Mouse (Mus musculus): ENCODE data around the gene Obsl1. TPM values are rescaled to one million over a fixed set of nuclear protein-coding genes. Genes with fewer than 3 reads are reported as not detected.

Gene Obsl1
- total and polyA plus RNA-seq, 2 experiments, result 0.65 to 1.3 TPM

GRCm38 (mm10) chr1:75505159-75505955 is 895 bp downstream of the Obsl1 start:
- DNase-seq (ENCODE audit: extremely low read depth, low read depth, low spot score), result no peak
- H3K4me1 ChIP-seq (ENCODE audit: control insufficient read depth, insufficient read depth, low read length), result no peaks in the 10 kb centered on the region
- H3K27ac ChIP-seq (replicated peaks; ENCODE audit: insufficient read depth, low read depth, low read length), result no peak overlapping the region
- H3K36me3 ChIP-seq (ENCODE audit: control insufficient read depth, insufficient read depth, low read length), result no peaks in the 10 kb centered on the region
- H3K27me3 ChIP-seq (ENCODE audit: control insufficient read depth, insufficient read depth, low read length), result peaks cover 30% of the 10 kb centered on the region
- 3% methylated on average over 84 of the region's 84 CpGs for WGBS
- H3K4me3 ChIP-seq (ENCODE audit: insufficient read depth, low read depth, low read length), result peak overlapping the region; percentile 74
- H3K79me2 ChIP-seq (ENCODE audit: control insufficient read depth, insufficient read depth, low read length), result no peaks in the 10 kb centered on the region
- TF ChIP-seq CTCF (IDR thresholded peaks at IDR 0.05; ENCODE audit: low read depth, low read length) (no peak), POLR2A (IDR thresholded peaks at IDR 0.05; ENCODE audit: extremely low read depth, insufficient read depth, low read length) (no peak)
- peak overlapping the region; percentile 78 for H3K9ac ChIP-seq (ENCODE audit: low read depth, low read length)

GRCm38 (mm10) chr1:75504256-75505045 is 1.8 kb downstream of the Obsl1 start:
- H3K4me1 ChIP-seq (ENCODE audit: control insufficient read depth, insufficient read depth, low read length), result no peaks in the 10 kb centered on the region
- no peak for DNase-seq (ENCODE audit: extremely low read depth, low read depth, low spot score)
- no peaks in the 10 kb centered on the region for H3K36me3 ChIP-seq (ENCODE audit: control insufficient read depth, insufficient read depth, low read length)
- H3K4me3 ChIP-seq (ENCODE audit: insufficient read depth, low read depth, low read length), result no peak overlapping the region
- no peaks in the 10 kb centered on the region for H3K79me2 ChIP-seq (ENCODE audit: control insufficient read depth, insufficient read depth, low read length)
- peaks cover 28% of the 10 kb centered on the region for H3K27me3 ChIP-seq (ENCODE audit: control insufficient read depth, insufficient read depth, low read length)
- H3K9ac ChIP-seq (ENCODE audit: low read depth, low read length), result no peak overlapping the region
- TF ChIP-seq POLR2A (IDR thresholded peaks at IDR 0.05; ENCODE audit: extremely low read depth, insufficient read depth, low read length), result no peak
- TF ChIP-seq CTCF (IDR thresholded peaks at IDR 0.05; ENCODE audit: low read depth, low read length), result no peak
- WGBS, result 73% methylated on average over 9 of the region's 9 CpGs
- no peak overlapping the region for H3K27ac ChIP-seq (replicated peaks; ENCODE audit: insufficient read depth, low read depth, low read length)

DNA sequence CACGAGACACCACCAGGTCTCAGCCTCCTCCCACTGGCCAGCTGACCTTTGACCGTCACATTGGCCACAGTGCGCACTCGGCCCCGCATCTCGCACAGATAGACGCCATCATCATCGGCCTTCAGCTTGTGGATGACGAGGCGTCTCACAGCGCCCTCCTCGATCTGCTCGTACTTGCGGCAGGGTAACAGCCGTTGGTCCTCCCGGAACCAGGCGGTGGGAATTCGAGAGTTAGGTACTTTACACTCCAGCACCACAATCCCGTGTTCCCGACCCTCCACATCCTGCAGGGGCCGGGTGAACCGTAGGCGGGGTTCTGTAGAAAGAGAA is 2.6 kb downstream of the Obsl1 start:
- no peaks in the 10 kb centered on the region for H3K79me2 ChIP-seq (ENCODE audit: control insufficient read depth, insufficient read depth, low read length)
- H3K4me3 ChIP-seq (ENCODE audit: insufficient read depth, low read depth, low read length), result no peak overlapping the region
- no peak overlapping the region for H3K27ac ChIP-seq (replicated peaks; ENCODE audit: insufficient read depth, low read depth, low read length)
- DNase-seq (ENCODE audit: extremely low read depth, low read depth, low spot score), result no peak
- H3K4me1 ChIP-seq (ENCODE audit: control insufficient read depth, insufficient read depth, low read length), result no peaks in the 10 kb centered on the region
- TF ChIP-seq CTCF (IDR thresholded peaks at IDR 0.05; ENCODE audit: low read depth, low read length), result no peak
- no peak overlapping the region for H3K9ac ChIP-seq (ENCODE audit: low read depth, low read length)
- H3K27me3 ChIP-seq (ENCODE audit: control insufficient read depth, insufficient read depth, low read length), result peaks cover 25% of the 10 kb centered on the region
- 73% methylated on average over 23 of the region's 23 CpGs for WGBS
- no peaks in the 10 kb centered on the region for H3K36me3 ChIP-seq (ENCODE audit: control insufficient read depth, insufficient read depth, low read length)

GRCm38 (mm10) chr1:75502945-75503650 is 3.2 kb downstream of the Obsl1 start:
- no peak for DNase-seq (ENCODE audit: extremely low read depth, low read depth, low spot score)
- peaks cover 25% of the 10 kb centered on the region for H3K27me3 ChIP-seq (ENCODE audit: control insufficient read depth, insufficient read depth, low read length)
- no peaks in the 10 kb centered on the region for H3K79me2 ChIP-seq (ENCODE audit: control insufficient read depth, insufficient read depth, low read length)
- no peak overlapping the region for H3K9ac ChIP-seq (ENCODE audit: low read depth, low read length)
- no peak overlapping the region for H3K4me3 ChIP-seq (ENCODE audit: insufficient read depth, low read depth, low read length)
- TF ChIP-seq CTCF (IDR thresholded peaks at IDR 0.05; ENCODE audit: low read depth, low read length) (no peak), POLR2A (IDR thresholded peaks at IDR 0.05; ENCODE audit: extremely low read depth, insufficient read depth, low read length) (no peak)
- no peak overlapping the region for H3K27ac ChIP-seq (replicated peaks; ENCODE audit: insufficient read depth, low read depth, low read length)
- H3K36me3 ChIP-seq (ENCODE audit: control insufficient read depth, insufficient read depth, low read length), result no peaks in the 10 kb centered on the region
- no peaks in the 10 kb centered on the region for H3K4me1 ChIP-seq (ENCODE audit: control insufficient read depth, insufficient read depth, low read length)
- WGBS, result 86% methylated on average over 25 of the region's 25 CpGs

- Histone ChIP-seq H3K27ac (replicated peaks; ENCODE audit: insufficient read depth, low read depth, low read length) (no peak overlapping the region), H3K36me3 (ENCODE audit: control insufficient read depth, insufficient read depth, low read length) (no peaks in the 10 kb centered on the region), H3K9ac (ENCODE audit: low read depth, low read length) (no peak overlapping the region), H3K4me3 (ENCODE audit: insufficient read depth, low read depth, low read length) (no peak overlapping the region), H3K27me3 (ENCODE audit: control insufficient read depth, insufficient read depth, low read length) (peaks cover 21% of the 10 kb centered on the region), H3K4me1 (ENCODE audit: control insufficient read depth, insufficient read depth, low read length) (no peaks in the 10 kb centered on the region), H3K79me2 (ENCODE audit: control insufficient read depth, insufficient read depth, low read length) (no peaks in the 10 kb centered on the region)
- TF ChIP-seq CTCF (IDR thresholded peaks at IDR 0.05; ENCODE audit: low read depth, low read length), result no peak
- TF ChIP-seq POLR2A (IDR thresholded peaks at IDR 0.05; ENCODE audit: extremely low read depth, insufficient read depth, low read length), result no peak
- 96% methylated on average over 9 of the region's 9 CpGs for WGBS
- no peak for DNase-seq (ENCODE audit: extremely low read depth, low read depth, low spot score)
These were observed 4.3 kb downstream of the Obsl1 start for GRCm38 (mm10) chr1:75501905-75502304.

Measured in liver, adult 2 months (tissue).